ENCODE assay signal across 16 mouse cellular contexts in the genomic region with DNA sequence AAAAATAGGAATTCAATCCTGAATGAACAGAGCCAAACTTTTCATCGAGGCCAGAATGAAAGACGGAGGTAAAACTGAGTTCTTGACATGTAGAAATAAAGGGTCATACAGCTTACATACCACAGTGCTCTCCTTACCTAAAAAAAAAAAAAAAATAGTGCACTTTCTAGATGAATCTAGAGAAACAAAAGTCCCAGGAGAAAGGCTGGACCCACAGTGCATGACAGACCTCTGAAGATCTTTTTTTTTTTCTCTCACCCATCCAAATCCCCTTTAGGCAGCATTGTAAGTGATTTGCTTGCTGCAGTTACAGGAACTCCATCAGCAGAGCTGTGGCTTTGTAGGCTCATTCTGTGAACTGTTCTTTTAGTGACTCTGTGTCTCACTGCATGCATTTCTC.
"Had no signal": no experiment of that assay in that cellular context is flagged by ENCODE, and none has a peak within 500 bp of the region (broad histone marks: within the 10 kb centered on the region; RNA-seq: fewer than 3 reads in every experiment).

No protein-coding gene starts in this region.

- H3K9me3 ChIP-seq: neural tube, embryonic 15.5 days; stomach, embryonic 15.5 days had no signal

- H3K4me2 ChIP-seq: neural tube, embryonic 13.5 days; neural tube, embryonic 15.5 days; stomach, embryonic 15.5 days had no signal

- DNase-seq: retina, postnatal 1 day; right cerebral cortex, adult 18-20 months; right cerebral cortex, postnatal 14 days; right cerebral cortex, postnatal 25 days; right cerebral cortex, postnatal 4 days; spleen, adult 18-20 months; thymus, adult 18-20 months; thymus, adult 2 months; thymus, postnatal 14 days; thymus, postnatal 25 days; thymus, postnatal 36 days; thymus, postnatal 4 days had no signal

- H3K4me1 ChIP-seq: neural tube, embryonic 13.5 days; neural tube, embryonic 15.5 days; stomach, embryonic 15.5 days had no signal

- H3K36me3 ChIP-seq: neural tube, embryonic 13.5 days; neural tube, embryonic 15.5 days; stomach, embryonic 15.5 days had no signal

- H3K4me3 ChIP-seq: neural tube, embryonic 13.5 days; neural tube, embryonic 15.5 days; stomach, embryonic 15.5 days had no signal

- H3K9ac ChIP-seq: neural tube, embryonic 13.5 days; neural tube, embryonic 15.5 days; stomach, embryonic 15.5 days had no signal

- H3K27ac ChIP-seq: neural tube, embryonic 13.5 days; neural tube, embryonic 15.5 days; stomach, embryonic 15.5 days; stomach, postnatal 0 days had no signal

- H3K27me3 ChIP-seq: neural tube, embryonic 13.5 days; neural tube, embryonic 15.5 days; stomach, embryonic 15.5 days had no signal
